Mouse (Mus musculus) limb, embryonic 15.5 days (tissue): Measurements from ENCODE around the gene Sult1c2. TPM values are rescaled to one million over a fixed set of nuclear protein-coding genes. Genes with fewer than 3 reads are reported as not detected.
"Not testable (repeated sequence)": the region's sequence is repeated elsewhere in the genome, so short reads cannot be mapped to it uniquely, and the experiment has no call there.

Source experiments
- ATAC-seq: fragments of 200-750 bp; cut with Nextera tagmentation; 2 replicates; pipeline ENCODE4 v1.8.0; 2017; ENCODE audit warnings: low read depth, moderate TSS enrichment; ENCODE audit not compliant: insufficient number of reproducible peaks, low FRiP score, low TSS enrichment
- H3K27ac ChIP-seq: fragments of 300-500 bp; sonication (generic); 2 replicates; pipeline ENCODE4 v1.5.1; 2015; ENCODE audit warnings: moderate library complexity, mild to moderate bottlenecking, inconsistent platforms
- H3K27me3 ChIP-seq: fragments of 300-500 bp; sonication (generic); 2 replicates; pipeline ENCODE4 v1.6.1; 2015; ENCODE audit warnings: inconsistent platforms
- H3K36me3 ChIP-seq: fragments of 300-500 bp; sonication (generic); 2 replicates; pipeline ENCODE4 v1.6.1; 2015; ENCODE audit warnings: inconsistent platforms
- H3K4me1 ChIP-seq: fragments of 300-500 bp; sonication (generic); 2 replicates; pipeline ENCODE4 v1.6.1; 2015; ENCODE audit warnings: inconsistent platforms
- H3K4me2 ChIP-seq: fragments of 300-500 bp; sonication (generic); 2 replicates; pipeline ENCODE4 v1.6.1; 2015; ENCODE audit warnings: mild to moderate bottlenecking, inconsistent platforms
- H3K4me3 ChIP-seq: fragments of 300-500 bp; sonication (generic); 2 replicates; pipeline ENCODE4 v1.5.1; 2015; ENCODE audit warnings: mild to moderate bottlenecking, inconsistent platforms
- H3K9ac ChIP-seq: fragments of 300-500 bp; sonication (generic); 2 replicates; pipeline ENCODE4 v1.6.1; 2015; ENCODE audit warnings: inconsistent platforms
- H3K9me3 ChIP-seq: fragments of 300-500 bp; sonication (generic); 2 replicates; pipeline ENCODE4 v1.6.1; 2016; ENCODE audit warnings: inconsistent platforms
- WGBS: fragments of 180-500 bp; shearing (Covaris S2); methylation state at CpG from one replicate; pipeline ENCODE4 v1.1.7; 2015; 5-methylcytosine and 5-hydroxymethylcytosine counted together
- polyA plus RNA-seq: library from polyadenylated mRNA; unstranded; fragments of >200 nt; fragmentation: Nextera tagmentation; extraction: Ambion mirVana; gene quantifications from 2 replicates; pipeline ENCODE4 v1.2.1, GENCODE M21; 2015

Gene Sult1c2
- not detected in 2 replicates for polyA plus RNA-seq

DNA sequence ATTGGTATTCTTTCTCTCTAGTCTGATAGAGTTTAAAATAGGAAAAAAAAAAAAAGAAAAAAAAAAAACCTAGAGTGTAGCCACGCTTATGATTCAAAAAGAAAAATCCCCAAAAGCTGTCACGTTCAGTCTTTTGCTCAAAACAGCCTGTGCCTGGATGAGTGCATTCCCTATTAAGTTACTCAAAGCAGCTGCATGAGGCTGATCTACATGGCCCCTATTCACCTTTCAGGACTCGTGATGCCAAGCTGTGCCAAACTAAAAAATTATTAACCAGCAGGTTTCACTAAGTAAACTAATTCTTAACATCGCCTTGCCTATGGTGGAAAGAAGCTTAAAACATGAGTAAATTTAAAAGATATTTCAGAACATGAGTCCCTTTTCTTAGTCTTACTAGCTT is at the start of gene Sult1c2:
TSS of gene Sult1c2 (minus strand) at position 134 of the 400 bp plus-strand sequence.
- Histone ChIP-seq H3K4me2 (no peak within 1 kb of the TSS), H3K9ac (no peak within 1 kb of the TSS), H3K4me1 (no peaks in the 10 kb centered on the region), H3K27me3 (no peaks in the 10 kb centered on the region), H3K9me3 (no peaks in the 10 kb centered on the region), H3K4me3 (no peak within 1 kb of the TSS), H3K36me3 (no peaks in the 10 kb centered on the region), H3K27ac (no peak within 1 kb of the TSS)
- ATAC-seq, result no peak
- WGBS, result 83% methylated on average over 4 of the region's 4 CpGs

DNA sequence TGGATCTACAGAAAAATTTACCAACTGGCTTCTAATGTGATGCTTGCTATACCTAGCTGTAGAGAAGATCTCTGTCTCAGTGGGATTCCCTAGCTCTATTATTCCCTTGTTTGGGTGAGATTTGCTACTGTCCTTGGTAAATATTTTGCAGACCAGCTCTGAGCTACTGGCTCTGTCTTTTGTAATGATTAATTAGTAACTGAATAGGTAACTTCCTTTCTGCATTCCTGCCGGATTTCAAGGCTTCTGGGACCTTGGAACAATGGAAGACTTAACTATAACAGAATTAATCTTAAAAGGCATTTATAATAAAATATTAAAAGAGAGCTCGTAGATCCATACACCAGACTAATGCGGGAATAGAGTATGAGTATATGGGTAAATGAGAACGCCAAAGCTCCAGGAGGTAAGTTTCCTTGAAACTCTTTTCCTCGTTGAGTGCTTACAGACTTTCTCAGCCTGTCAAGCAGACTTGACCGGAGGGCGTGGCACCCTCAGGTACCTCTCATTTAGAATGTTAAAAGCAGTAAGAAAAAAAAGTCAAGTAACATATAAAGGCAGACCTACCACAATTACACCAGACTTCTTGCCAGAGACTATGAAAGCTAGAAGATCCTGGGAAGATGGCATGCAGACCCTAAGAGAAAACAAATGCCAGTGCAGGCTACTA is 33.0 kb upstream of the Sult1c2 start:
- H3K4me2 ChIP-seq, H3K4me1 ChIP-seq, H3K4me3 ChIP-seq, H3K9me3 ChIP-seq, ATAC-seq, H3K27me3 ChIP-seq, H3K36me3 ChIP-seq, H3K27ac ChIP-seq, H3K9ac ChIP-seq: not testable (repeated sequence)
- WGBS, result 81% methylated on average over 7 of the region's 7 CpGs

DNA sequence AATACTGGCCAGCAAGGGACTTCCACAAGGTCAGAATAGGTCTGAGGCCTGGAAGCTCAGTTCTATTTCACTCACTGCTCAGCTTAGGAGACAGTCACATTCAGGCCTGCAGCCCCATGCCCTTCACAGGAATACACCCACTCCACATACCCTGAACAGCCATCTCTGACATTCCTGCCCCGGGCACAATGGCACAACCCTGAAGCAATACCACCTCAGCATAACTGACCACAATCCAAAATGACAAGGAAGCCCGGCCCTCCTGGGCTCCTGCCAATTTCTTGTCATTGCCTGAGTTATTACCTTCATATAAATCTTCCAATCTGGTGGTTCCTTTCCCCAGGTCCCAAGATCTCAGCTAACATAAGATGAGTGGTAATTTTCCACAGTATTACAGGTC is 28.3 kb upstream of the Sult1c2 start:
- Histone ChIP-seq H3K27me3 (no peaks in the 10 kb centered on the region), H3K9me3 (no peaks in the 10 kb centered on the region), H3K4me1 (no peaks in the 10 kb centered on the region), H3K4me3 (no peak overlapping the region), H3K4me2 (no peak overlapping the region), H3K36me3 (no peaks in the 10 kb centered on the region), H3K27ac (no peak overlapping the region), H3K9ac (no peak overlapping the region)
- 80% methylated on average over 2 of the region's 2 CpGs for WGBS
- ATAC-seq, result no peak

DNA sequence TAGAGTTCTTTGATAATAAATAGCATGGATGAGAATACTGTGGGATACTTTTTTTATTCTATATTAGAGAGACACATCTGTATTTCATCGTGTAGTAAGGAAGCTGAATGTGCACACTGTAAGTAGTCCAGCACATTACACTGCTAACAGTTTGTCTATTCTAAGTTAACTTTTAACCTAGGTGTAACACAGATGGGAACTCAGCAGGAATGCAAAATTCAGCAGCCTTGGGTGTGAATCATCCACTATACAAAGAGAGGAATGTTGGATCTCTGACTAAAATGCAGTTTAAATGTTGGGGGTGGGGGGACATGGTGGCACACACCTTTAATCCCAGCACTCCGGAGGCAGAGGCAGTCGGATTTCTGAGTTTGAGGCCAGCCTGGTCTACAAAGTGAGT is 26.1 kb upstream of the Sult1c2 start:
- ATAC-seq, result no peak
- Histone ChIP-seq H3K9ac (no peak overlapping the region), H3K36me3 (no peaks in the 10 kb centered on the region), H3K27ac (no peak overlapping the region), H3K27me3 (no peaks in the 10 kb centered on the region), H3K9me3 (no peaks in the 10 kb centered on the region), H3K4me1 (no peaks in the 10 kb centered on the region), H3K4me3 (no peak overlapping the region), H3K4me2 (no peak overlapping the region)
- 77% methylated on average over 3 of the region's 3 CpGs for WGBS

DNA sequence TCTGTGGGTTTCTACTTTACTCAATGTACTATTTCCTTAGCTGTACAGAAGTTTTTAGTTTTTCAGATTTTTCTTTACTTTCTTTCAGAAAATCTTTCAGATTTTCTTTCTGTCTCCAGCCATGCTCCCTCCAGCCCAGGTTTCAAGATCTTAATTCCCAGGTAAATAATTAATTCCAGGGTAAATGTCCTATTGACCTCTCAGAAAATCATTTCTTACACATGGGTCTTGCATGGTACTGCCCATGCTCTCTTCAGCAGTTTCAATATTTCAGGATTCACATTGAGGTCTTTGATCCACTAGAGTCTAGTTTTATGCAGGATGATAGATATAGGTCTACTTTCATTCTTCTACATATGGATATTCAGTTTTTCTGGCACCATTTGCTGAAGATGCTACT is 23.8 kb upstream of the Sult1c2 start:
- Histone ChIP-seq H3K36me3 (no peaks in the 10 kb centered on the region), H3K4me1 (no peaks in the 10 kb centered on the region), H3K9ac (no peak overlapping the region), H3K4me3 (no peak overlapping the region), H3K9me3 (no peaks in the 10 kb centered on the region), H3K27me3 (no peaks in the 10 kb centered on the region), H3K4me2 (no peak overlapping the region), H3K27ac (no peak overlapping the region)
- ATAC-seq, result no peak

DNA sequence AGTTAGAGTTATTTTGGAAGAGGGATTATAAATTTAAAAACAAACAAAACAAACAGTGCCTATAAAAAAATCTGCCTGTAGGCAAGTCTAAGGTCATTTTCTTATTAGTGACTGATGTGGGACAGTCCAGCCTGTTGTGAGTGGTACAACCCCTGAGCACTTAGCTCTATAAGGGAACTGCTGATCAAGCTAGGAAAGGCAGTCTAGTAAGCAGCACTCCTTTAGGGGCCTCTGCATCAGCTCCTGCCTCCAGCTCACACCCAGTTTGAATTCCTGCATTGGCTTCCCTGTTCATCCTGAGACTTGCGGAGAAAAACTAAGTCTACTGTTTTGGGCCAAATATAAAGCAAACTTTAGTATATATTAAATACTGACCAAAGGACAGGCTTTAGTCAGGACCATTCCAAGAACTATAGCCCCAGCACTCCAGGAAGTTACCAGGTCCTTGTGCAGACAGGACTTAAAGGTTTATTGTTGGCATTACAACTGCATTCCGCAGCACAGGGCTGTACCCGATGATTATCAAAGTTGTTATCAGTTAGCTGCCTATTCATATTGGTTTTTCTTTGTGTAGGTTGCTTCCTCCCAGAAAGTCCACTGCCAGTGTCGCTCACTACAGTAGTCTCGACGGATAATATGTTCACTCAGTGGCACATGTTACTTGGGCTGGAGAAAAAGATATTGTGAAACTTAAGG is 19.3 kb upstream of the Sult1c2 start:
- Histone ChIP-seq H3K4me3 (no peak overlapping the region), H3K4me2 (no peak overlapping the region), H3K9me3 (no peaks in the 10 kb centered on the region), H3K4me1 (no peaks in the 10 kb centered on the region), H3K27ac (no peak overlapping the region), H3K27me3 (no peaks in the 10 kb centered on the region), H3K9ac (no peak overlapping the region), H3K36me3 (no peaks in the 10 kb centered on the region)
- WGBS, result 87% methylated on average over 6 of the region's 6 CpGs
- no peak for ATAC-seq

DNA sequence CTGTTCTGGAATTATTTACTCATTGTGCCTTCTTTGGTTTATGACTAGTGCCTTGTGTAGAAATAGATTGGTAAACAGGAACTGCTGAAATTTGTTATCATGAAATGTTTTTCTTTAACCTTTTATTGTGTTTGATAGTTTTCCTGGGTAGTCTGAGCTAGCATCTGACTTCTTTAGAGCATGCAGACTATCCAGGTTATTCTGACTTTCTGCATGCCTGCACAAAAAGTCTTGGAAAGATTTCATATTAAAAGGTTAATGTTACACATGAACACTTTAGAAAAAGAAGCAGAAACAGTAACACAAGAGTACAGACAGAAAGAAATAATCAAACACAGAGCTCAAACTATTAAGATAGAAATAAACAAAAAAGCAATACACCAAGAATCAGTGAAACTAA is 14.4 kb upstream of the Sult1c2 start:
- Histone ChIP-seq H3K4me1 (no peaks in the 10 kb centered on the region), H3K4me3 (no peak overlapping the region), H3K27ac (no peak overlapping the region), H3K36me3 (no peaks in the 10 kb centered on the region), H3K27me3 (no peaks in the 10 kb centered on the region), H3K4me2 (no peak overlapping the region), H3K9ac (no peak overlapping the region), H3K9me3 (no peaks in the 10 kb centered on the region)
- ATAC-seq, result no peak

DNA sequence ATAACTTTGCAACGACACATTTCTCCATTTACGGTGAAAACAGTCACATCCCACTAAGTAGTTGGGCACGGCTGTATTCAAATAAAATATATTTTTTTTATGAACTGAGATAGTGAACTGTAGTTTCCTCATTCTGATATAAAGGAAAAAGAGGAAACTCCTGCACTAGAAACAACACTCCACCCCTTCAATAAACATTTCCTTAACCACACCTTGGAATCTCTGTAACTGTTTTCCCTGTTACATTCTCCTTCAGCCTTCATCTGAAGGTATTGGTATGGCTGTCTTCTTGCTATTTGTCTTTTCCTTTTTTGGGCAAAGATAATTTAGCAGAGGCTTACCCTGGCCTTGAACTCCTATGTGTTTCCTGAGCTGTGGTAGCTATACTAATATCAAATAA is 8.9 kb upstream of the Sult1c2 start:
- Histone ChIP-seq H3K4me1 (no peaks in the 10 kb centered on the region), H3K4me3 (no peak overlapping the region), H3K36me3 (no peaks in the 10 kb centered on the region), H3K27ac (no peak overlapping the region), H3K4me2 (no peak overlapping the region), H3K27me3 (no peaks in the 10 kb centered on the region), H3K9me3 (no peaks in the 10 kb centered on the region), H3K9ac (no peak overlapping the region)
- no peak for ATAC-seq
- 85% methylated on average over 3 of the region's 3 CpGs for WGBS

DNA sequence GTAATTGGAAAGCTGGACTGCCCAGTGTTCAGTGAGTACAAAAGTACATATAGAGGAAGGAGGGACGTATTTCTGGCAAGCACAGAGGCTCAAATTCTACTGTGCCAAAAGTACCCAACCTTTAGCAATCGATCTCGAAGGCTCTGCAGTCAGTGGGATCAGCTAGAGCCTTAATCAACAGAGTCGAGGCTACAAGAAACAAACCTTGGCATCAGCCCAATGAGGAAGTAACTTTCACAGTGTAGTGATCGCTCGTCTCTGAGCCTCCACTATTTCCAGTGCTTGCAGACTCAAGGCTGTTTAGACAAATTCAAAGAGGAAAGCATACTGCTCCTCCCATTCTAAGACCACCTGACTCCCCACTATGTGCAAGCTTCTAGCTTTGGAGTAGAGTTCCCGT is 343 bp downstream of the Sult1c2 start:
- no peaks in the 10 kb centered on the region for H3K36me3 ChIP-seq
- H3K9me3 ChIP-seq, result no peaks in the 10 kb centered on the region
- H3K4me3 ChIP-seq, result no peak overlapping the region
- no peaks in the 10 kb centered on the region for H3K4me1 ChIP-seq
- 79% methylated on average over 7 of the region's 7 CpGs for WGBS
- H3K9ac ChIP-seq, result no peak overlapping the region
- no peak overlapping the region for H3K4me2 ChIP-seq
- ATAC-seq, result no peak
- no peaks in the 10 kb centered on the region for H3K27me3 ChIP-seq
- no peak overlapping the region for H3K27ac ChIP-seq

DNA sequence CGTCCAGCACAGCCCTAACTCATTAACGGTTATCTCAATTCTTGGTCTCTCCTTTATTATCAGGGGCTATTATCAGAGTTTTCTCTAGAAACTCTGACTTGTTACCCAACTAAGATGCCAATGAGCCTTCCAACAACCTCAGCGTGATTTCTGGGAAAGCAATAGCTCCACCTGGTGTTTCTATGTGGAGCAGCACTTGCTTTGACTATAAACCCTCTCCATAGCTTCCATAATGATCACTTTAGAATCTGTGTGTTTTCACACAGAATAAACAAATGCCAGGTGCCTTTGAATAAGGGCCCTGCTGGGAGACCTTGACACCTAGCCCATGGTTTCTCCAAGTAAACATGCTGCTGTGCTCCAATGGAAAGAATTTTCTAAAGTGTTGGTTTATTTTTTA is 12.8 kb downstream of the Sult1c2 start:
- Histone ChIP-seq H3K4me2 (no peak overlapping the region), H3K9me3 (no peaks in the 10 kb centered on the region), H3K4me1 (no peaks in the 10 kb centered on the region), H3K4me3 (no peak overlapping the region), H3K9ac (no peak overlapping the region), H3K27ac (no peak overlapping the region), H3K27me3 (no peaks in the 10 kb centered on the region), H3K36me3 (no peaks in the 10 kb centered on the region)
- 50% methylated on average over 3 of the region's 3 CpGs for WGBS
- ATAC-seq, result no peak

DNA sequence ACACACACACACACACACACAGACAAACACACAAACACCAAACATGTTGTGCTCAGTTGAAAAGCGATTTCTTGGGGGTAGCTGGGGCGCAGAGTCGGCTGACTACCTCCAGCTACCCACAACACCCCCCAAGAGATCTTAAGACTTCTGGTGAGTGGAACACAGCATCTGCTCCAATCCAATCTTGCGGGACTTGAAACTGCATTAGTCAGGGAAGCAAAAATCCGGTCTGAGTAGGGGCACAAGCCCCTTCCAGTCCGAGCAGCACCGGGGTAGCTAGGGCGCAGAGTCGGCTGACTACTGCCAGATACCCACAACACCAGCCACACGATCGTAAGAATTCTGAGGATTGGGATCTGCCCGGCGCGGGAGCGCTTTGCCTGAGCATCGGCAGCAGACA is 42.2 kb downstream of the Sult1c2 start:
- WGBS, result 84% methylated on average over 16 of the region's 16 CpGs
- not testable (repeated sequence) for H3K27me3 ChIP-seq, H3K4me2 ChIP-seq

DNA sequence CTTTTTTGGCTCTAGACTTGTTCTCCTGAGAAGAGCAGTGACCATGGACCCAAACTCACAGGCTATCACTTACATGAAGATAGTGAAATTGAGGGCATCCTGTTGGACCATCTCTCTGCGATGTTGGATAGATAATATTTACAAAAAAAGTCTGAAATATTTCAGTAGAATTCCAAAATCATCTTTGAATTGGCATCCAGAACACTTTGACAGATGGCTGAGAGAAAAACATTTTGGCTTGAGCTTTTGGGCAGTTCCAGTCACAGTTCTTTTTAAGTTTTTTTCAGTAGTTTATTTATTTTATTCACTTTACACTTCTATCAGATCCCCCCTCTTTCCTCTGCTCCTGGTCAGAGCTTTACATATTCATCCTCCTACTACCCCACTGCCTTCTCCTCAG is 62.8 kb downstream of the Sult1c2 start:
- 78% methylated on average over 1 of the region's 1 CpGs for WGBS
- Histone ChIP-seq H3K27ac (no peak overlapping the region), H3K4me3 (no peak overlapping the region), H3K9ac (no peak overlapping the region), H3K36me3 (no peaks in the 10 kb centered on the region), H3K27me3 (no peaks in the 10 kb centered on the region), H3K4me2 (no peak overlapping the region), H3K9me3 (no peaks in the 10 kb centered on the region), H3K4me1 (no peaks in the 10 kb centered on the region)
- no peak for ATAC-seq

More for the DNA sequence above, 42.2 kb downstream of the Sult1c2 start:
- H3K9me3 ChIP-seq, H3K4me3 ChIP-seq, H3K4me1 ChIP-seq, ATAC-seq, H3K27ac ChIP-seq, H3K9ac ChIP-seq, H3K36me3 ChIP-seq: not testable (repeated sequence)
